Mouse (Mus musculus): ENCODE results near the gene Mrps30. TPM values are rescaled to one million over a fixed set of nuclear protein-coding genes. Genes with fewer than 3 reads are reported as not detected.

Gene Mrps30
- polyA plus RNA-seq, 2 experiments: 21.1 to 30.6 TPM

- H3K9me3 ChIP-seq (ENCODE audit: control insufficient read depth, low read length): no peaks in the 10 kb centered on the region
- no peak for TF ChIP-seq POLR2A (IDR thresholded peaks at IDR 0.05; ENCODE audit: borderline replicate concordance, extremely low read depth, insufficient read depth, insufficient read length)
- no peak overlapping the region for H3K4me3 ChIP-seq (replicated peaks; ENCODE audit: low read length)
- ATAC-seq (ENCODE audit: low FRiP score, low read depth) (no peak), DNase-seq (ENCODE audit: low spot score) (no peak)
- H3K9ac ChIP-seq (ENCODE audit: low read depth, low read length, severe bottlenecking): no peak overlapping the region
- H3K4me2 ChIP-seq (replicated peaks; ENCODE audit: low read depth, low read length, severe bottlenecking): no peak overlapping the region
- no peaks in the 10 kb centered on the region for H3K4me1 ChIP-seq (ENCODE audit: control insufficient read depth, insufficient read depth, low read length)
- no peak overlapping the region for H3K27ac ChIP-seq (replicated peaks; ENCODE audit: low read depth, low read length)
- no peaks in the 10 kb centered on the region for H3K27me3 ChIP-seq (ENCODE audit: control insufficient read depth, insufficient read depth, low read length)
- 88% methylated on average over 4 of the region's 4 CpGs for WGBS
- 0 out of 2 replicates have a peak, but pooled peaks cover 8% of the 10 kb centered on the region for H3K36me3 ChIP-seq (ENCODE audit: control insufficient read depth, insufficient read depth, low read length)
Observed at GRCm38 (mm10) chr13:118372871-118373270, 14.2 kb downstream of the Mrps30 start.

DNA sequence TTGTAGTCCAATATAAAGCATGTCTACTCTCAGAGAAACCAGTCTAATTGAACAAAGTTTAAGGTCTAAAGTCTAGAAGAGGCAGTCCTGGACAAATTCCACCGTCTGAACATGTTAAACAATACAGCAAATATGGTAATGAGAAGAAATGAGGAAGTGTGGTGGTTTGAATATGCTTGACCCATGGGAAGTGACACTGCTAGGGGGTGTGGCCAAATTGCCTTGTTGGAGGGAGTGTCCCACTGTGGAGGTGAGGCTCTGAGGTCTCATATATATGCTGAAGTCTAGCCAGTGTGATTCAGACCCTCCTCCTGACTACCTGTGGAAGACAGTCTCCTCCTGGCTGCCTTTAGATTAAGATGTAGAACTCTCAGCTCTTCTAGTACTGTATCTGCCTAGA lies 21.3 kb downstream of the Mrps30 start:
- TF ChIP-seq POLR2A (IDR thresholded peaks at IDR 0.05; ENCODE audit: borderline replicate concordance, extremely low read depth, insufficient read depth, insufficient read length): no peak
- Histone ChIP-seq H3K4me1 (ENCODE audit: control insufficient read depth, insufficient read depth, low read length) (no peaks in the 10 kb centered on the region), H3K27ac (replicated peaks; ENCODE audit: low read depth, low read length) (no peak overlapping the region), H3K9me3 (ENCODE audit: control insufficient read depth, low read length) (no peaks in the 10 kb centered on the region), H3K9ac (ENCODE audit: low read depth, low read length, severe bottlenecking) (no peak overlapping the region), H3K27me3 (ENCODE audit: control insufficient read depth, insufficient read depth, low read length) (no peaks in the 10 kb centered on the region), H3K4me2 (replicated peaks; ENCODE audit: low read depth, low read length, severe bottlenecking) (no peak overlapping the region), H3K4me3 (replicated peaks; ENCODE audit: low read length) (no peak overlapping the region), H3K36me3 (ENCODE audit: control insufficient read depth, insufficient read depth, low read length) (no peaks in the 10 kb centered on the region)
- ATAC-seq (ENCODE audit: low FRiP score, low read depth) (no peak), DNase-seq (ENCODE audit: low spot score) (no peak)
- 86% methylated on average over 1 of the region's 1 CpGs for WGBS

DNA sequence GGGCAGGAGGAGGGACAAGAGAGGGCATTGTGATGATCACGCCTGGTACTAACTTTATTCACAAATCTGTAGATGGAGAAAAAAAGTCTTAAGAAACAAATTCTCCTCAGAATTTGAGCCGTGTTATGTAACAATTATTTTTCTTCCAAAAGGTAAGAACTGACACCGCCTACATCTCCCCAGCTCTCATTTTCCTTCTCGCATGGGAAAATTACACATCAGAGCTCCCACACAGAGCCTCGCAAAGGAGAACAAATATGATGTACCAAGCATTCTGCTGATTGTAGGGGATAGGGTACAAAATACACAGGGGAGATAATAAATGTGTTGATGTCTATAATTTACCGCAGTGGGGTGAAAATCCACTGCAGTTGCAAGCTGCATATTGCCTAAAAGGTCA lies 23.7 kb downstream of the Mrps30 start:
- no peaks in the 10 kb centered on the region for H3K36me3 ChIP-seq (ENCODE audit: control insufficient read depth, insufficient read depth, low read length)
- H3K27ac ChIP-seq (replicated peaks; ENCODE audit: low read depth, low read length): no peak overlapping the region
- H3K9me3 ChIP-seq (ENCODE audit: control insufficient read depth, low read length): no peaks in the 10 kb centered on the region
- H3K4me3 ChIP-seq (replicated peaks; ENCODE audit: low read length): no peak overlapping the region
- no peak overlapping the region for H3K4me2 ChIP-seq (replicated peaks; ENCODE audit: low read depth, low read length, severe bottlenecking)
- no peak for ATAC-seq (ENCODE audit: low FRiP score, low read depth)
- H3K4me1 ChIP-seq (ENCODE audit: control insufficient read depth, insufficient read depth, low read length): no peaks in the 10 kb centered on the region
- 74% methylated on average over 6 of the region's 6 CpGs for WGBS
- no peak for TF ChIP-seq POLR2A (IDR thresholded peaks at IDR 0.05; ENCODE audit: borderline replicate concordance, extremely low read depth, insufficient read depth, insufficient read length)
- DNase-seq (ENCODE audit: low spot score): no peak
- no peaks in the 10 kb centered on the region for H3K27me3 ChIP-seq (ENCODE audit: control insufficient read depth, insufficient read depth, low read length)
- H3K9ac ChIP-seq (ENCODE audit: low read depth, low read length, severe bottlenecking): no peak overlapping the region

GRCm38 (mm10) chr13:118350870-118351269 lies 36.2 kb downstream of the Mrps30 start:
- WGBS: 93% methylated on average over 10 of the region's 10 CpGs
- H3K27ac ChIP-seq (replicated peaks; ENCODE audit: low read depth, low read length): no peak overlapping the region
- no peak overlapping the region for H3K4me3 ChIP-seq (replicated peaks; ENCODE audit: low read length)
- no peaks in the 10 kb centered on the region for H3K36me3 ChIP-seq (ENCODE audit: control insufficient read depth, insufficient read depth, low read length)
- ATAC-seq (ENCODE audit: low FRiP score, low read depth) (no peak), DNase-seq (ENCODE audit: low spot score) (no peak)
- no peaks in the 10 kb centered on the region for H3K27me3 ChIP-seq (ENCODE audit: control insufficient read depth, insufficient read depth, low read length)
- H3K9ac ChIP-seq (ENCODE audit: low read depth, low read length, severe bottlenecking): no peak overlapping the region
- no peak for TF ChIP-seq POLR2A (IDR thresholded peaks at IDR 0.05; ENCODE audit: borderline replicate concordance, extremely low read depth, insufficient read depth, insufficient read length)
- H3K9me3 ChIP-seq (ENCODE audit: control insufficient read depth, low read length): no peaks in the 10 kb centered on the region
- H3K4me2 ChIP-seq (replicated peaks; ENCODE audit: low read depth, low read length, severe bottlenecking): no peak overlapping the region
- no peaks in the 10 kb centered on the region for H3K4me1 ChIP-seq (ENCODE audit: control insufficient read depth, insufficient read depth, low read length)

- no peak for TF ChIP-seq POLR2A (IDR thresholded peaks at IDR 0.05; ENCODE audit: borderline replicate concordance, extremely low read depth, insufficient read depth, insufficient read length)
- Histone ChIP-seq H3K4me1 (ENCODE audit: control insufficient read depth, insufficient read depth, low read length) (no peaks in the 10 kb centered on the region), H3K27ac (replicated peaks; ENCODE audit: low read depth, low read length) (no peak overlapping the region), H3K9me3 (ENCODE audit: control insufficient read depth, low read length) (no peaks in the 10 kb centered on the region), H3K4me2 (replicated peaks; ENCODE audit: low read depth, low read length, severe bottlenecking) (no peak overlapping the region), H3K27me3 (ENCODE audit: control insufficient read depth, insufficient read depth, low read length) (no peaks in the 10 kb centered on the region), H3K9ac (ENCODE audit: low read depth, low read length, severe bottlenecking) (no peak overlapping the region), H3K36me3 (ENCODE audit: control insufficient read depth, insufficient read depth, low read length) (no peaks in the 10 kb centered on the region), H3K4me3 (replicated peaks; ENCODE audit: low read length) (no peak overlapping the region)
- peak; percentile 24 for DNase-seq (ENCODE audit: low spot score)
- no peak for ATAC-seq (ENCODE audit: low FRiP score, low read depth)
- 24% methylated on average over 10 of the region's 10 CpGs for WGBS
Observed at GRCm38 (mm10) chr13:118350257-118350656, 36.8 kb downstream of the Mrps30 start.

Other genes starting within 250 kb of the Mrps30 start
- 0.33 and 0.38 TPM in 2 replicates for gene B430218F22Rik, start 622 bp downstream of the Mrps30 start, polyA plus RNA-seq (2012; rRNA removed)
- 0.36 and 0.56 TPM in 2 replicates for gene B430218F22Rik, start 622 bp downstream of the Mrps30 start, polyA plus RNA-seq (2014; fragmentation: Nextera tagmentation; extraction: Ambion mirVana)